Mouse (Mus musculus) cerebellum, adult 2 months (tissue): ENCODE results near the gene Spop. TPM values are rescaled to one million over a fixed set of nuclear protein-coding genes. Genes with fewer than 3 reads are reported as not detected.
A peak's percentile ranks its signal among the peaks of the same experiment; 100 is the strongest.

Experiments
- DNase-seq, 2 experiments: peaks; one replicate each; pipeline ENCODE4 v3.0.0; 2021
- H3K27ac ChIP-seq: fragments of 200-500 bp; 2 replicates; pipeline ENCODE4 v1.5.1; 2012; ENCODE audit warnings: low read length, control low read depth, inconsistent platforms; ENCODE audit not compliant: insufficient read depth
- H3K27me3 ChIP-seq: fragments of 200-500 bp; 2 replicates; pipeline ENCODE4 v1.6.1; 2012; ENCODE audit warnings: inconsistent platforms, mild to moderate bottlenecking, low read length, moderate library complexity; ENCODE audit not compliant: control insufficient read depth, insufficient read depth
- H3K4me1 ChIP-seq: fragments of 200-500 bp; 2 replicates; pipeline ENCODE4 v1.6.1; 2011; ENCODE audit warnings: low read length; ENCODE audit not compliant: control insufficient read depth, insufficient read depth
- H3K4me3 ChIP-seq: fragments of 200-500 bp; replicated peaks from 2 replicates; pipeline ENCODE3; 2011; ENCODE audit warnings: mild to moderate bottlenecking, low read depth, low read length, control low read depth; ENCODE audit not compliant: insufficient read depth
- CTCF ChIP-seq: fragments of 200-500 bp; IDR thresholded peaks from 2 replicates; pipeline ENCODE4 v1.5.1; 2011; ENCODE audit warnings: low read depth, mild to moderate bottlenecking, control low read depth, low read length, moderate library complexity, borderline replicate concordance; ENCODE audit not compliant: insufficient read depth
- POLR2A ChIP-seq: fragments of 200-500 bp; IDR thresholded peaks from 2 replicates; pipeline ENCODE4 v1.6.1; 2011; ENCODE audit warnings: low read length, control low read depth, borderline replicate concordance; ENCODE audit not compliant: insufficient read depth
- WGBS: fragments of 180-500 bp; shearing (Covaris S2); methylation state at CpG from one replicate; pipeline ENCODE4 v1.1.7; 2018; 5-methylcytosine and 5-hydroxymethylcytosine counted together
- polyA plus RNA-seq: library from polyadenylated mRNA; depleted of rRNA; stranded (reverse); fragments of >200 nt; gene quantifications from 2 replicates; pipeline ENCODE4 v1.2.3, GENCODE M21; 2012; rRNA removed

Spop gene
- 147 and 149 TPM in 2 replicates for polyA plus RNA-seq

- Histone ChIP-seq H3K27ac (peak within 1 kb of the TSS; percentile 91), H3K4me1 (peaks cover 3% of the 10 kb centered on the region; the same call in 1 of the 2 replicates), H3K4me3 (peak within 1 kb of the TSS; percentile 93), H3K27me3 (no peaks in the 10 kb centered on the region)
- DNase-seq = peak; percentile 87
- WGBS = 3% methylated on average over 58 of the region's 58 CpGs
- peak; percentile 50; the same call in 1 of the 2 replicates for TF ChIP-seq POLR2A
- TF ChIP-seq CTCF = no peak
These were observed at the start of gene Spop for GRCm38 (mm10) chr11:95413641-95414535. Gene Spop, plus strand, starts transcription at chr11:95414080.

GRCm38 (mm10) chr11:95364388-95364787, 49.5 kb upstream of the Spop start:
- Histone ChIP-seq H3K4me1 (0 out of 2 replicates have a peak, but pooled peaks cover 5% of the 10 kb centered on the region), H3K27ac (no peak overlapping the region), H3K27me3 (no peaks in the 10 kb centered on the region), H3K4me3 (no peak overlapping the region)
- TF ChIP-seq CTCF (no peak), POLR2A (no peak)
- WGBS = 79% methylated on average over 5 of the region's 5 CpGs
- no peak for DNase-seq

DNA sequence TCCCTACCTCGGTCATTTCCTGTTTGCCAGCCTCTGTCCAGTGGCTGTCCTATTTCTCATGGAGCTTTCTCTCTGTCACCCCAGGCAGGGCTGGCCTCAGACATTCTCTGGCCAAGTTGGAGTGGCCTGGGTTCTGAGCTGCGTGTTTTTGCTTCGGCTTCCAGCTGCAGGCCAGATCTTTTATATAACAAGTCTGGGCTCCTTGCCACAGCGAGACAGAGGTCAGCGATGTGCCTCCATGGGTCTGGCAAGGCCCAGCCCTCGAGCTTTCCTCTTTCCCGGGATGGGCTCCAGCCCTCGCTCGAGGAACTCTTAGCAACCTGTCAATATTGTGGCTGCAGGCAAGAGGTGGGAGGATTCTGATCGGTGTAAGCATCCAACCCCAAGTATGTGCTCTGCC, 48.3 kb upstream of the Spop start:
- no peaks in the 10 kb centered on the region for H3K27me3 ChIP-seq
- H3K4me3 ChIP-seq = no peak overlapping the region
- WGBS = 31% methylated on average over 10 of the region's 10 CpGs
- peak in 1 of 2 experiments; percentile 55 for DNase-seq
- H3K27ac ChIP-seq = no peak overlapping the region
- TF ChIP-seq CTCF = no peak
- no peak for TF ChIP-seq POLR2A
- 0 out of 2 replicates have a peak, but pooled peaks cover 5% of the 10 kb centered on the region for H3K4me1 ChIP-seq

GRCm38 (mm10) chr11:95366280-95366897, 47.5 kb upstream of the Spop start:
- TF ChIP-seq CTCF (no peak), POLR2A (no peak)
- Histone ChIP-seq H3K27ac (no peak overlapping the region), H3K4me3 (no peak overlapping the region), H3K4me1 (0 out of 2 replicates have a peak, but pooled peaks cover 5% of the 10 kb centered on the region), H3K27me3 (no peaks in the 10 kb centered on the region)
- no peak for DNase-seq
- WGBS = 65% methylated on average over 6 of the region's 6 CpGs

GRCm38 (mm10) chr11:95367011-95367735, 46.7 kb upstream of the Spop start:
- TF ChIP-seq CTCF (no peak), POLR2A (no peak)
- no peak overlapping the region for H3K4me3 ChIP-seq
- no peaks in the 10 kb centered on the region for H3K27me3 ChIP-seq
- no peak for DNase-seq
- 61% methylated on average over 8 of the region's 8 CpGs for WGBS
- 0 out of 2 replicates have a peak, but pooled peaks cover 5% of the 10 kb centered on the region for H3K4me1 ChIP-seq
- H3K27ac ChIP-seq = no peak overlapping the region

DNA sequence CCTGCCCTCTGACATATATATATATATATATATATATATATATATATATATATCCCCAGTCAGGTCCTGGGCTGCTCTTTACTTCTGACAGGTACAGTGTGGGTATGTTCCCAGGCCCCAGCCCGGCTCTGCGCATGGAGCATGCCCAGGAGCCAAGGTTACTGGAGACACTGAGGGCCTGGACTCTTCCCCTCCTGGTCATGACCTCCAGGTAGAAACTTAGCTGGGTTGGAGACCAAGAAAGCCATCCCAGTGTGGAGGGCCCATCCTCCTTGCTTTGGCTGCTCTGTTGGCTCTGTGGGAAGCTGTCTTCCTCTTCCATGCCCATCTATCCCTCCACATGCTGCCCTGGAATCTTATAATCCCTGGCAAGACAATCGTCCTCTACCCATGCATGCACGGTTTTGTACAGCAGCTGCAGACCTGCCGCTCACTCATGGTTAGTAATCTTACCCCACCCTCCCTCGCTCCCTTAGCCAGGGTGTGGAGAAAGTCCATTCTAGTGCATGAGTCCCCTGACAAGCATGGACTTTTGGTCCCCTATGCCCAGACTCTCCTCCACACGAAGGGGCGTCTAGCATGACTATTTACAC, 45.6 kb upstream of the Spop start:
- TF ChIP-seq POLR2A (no peak), CTCF (no peak)
- 78% methylated on average over 8 of the region's 8 CpGs for WGBS
- Histone ChIP-seq H3K27ac (no peak overlapping the region), H3K27me3 (no peaks in the 10 kb centered on the region), H3K4me1 (0 out of 2 replicates have a peak, but pooled peaks cover 5% of the 10 kb centered on the region), H3K4me3 (no peak overlapping the region)
- DNase-seq = no peak

DNA sequence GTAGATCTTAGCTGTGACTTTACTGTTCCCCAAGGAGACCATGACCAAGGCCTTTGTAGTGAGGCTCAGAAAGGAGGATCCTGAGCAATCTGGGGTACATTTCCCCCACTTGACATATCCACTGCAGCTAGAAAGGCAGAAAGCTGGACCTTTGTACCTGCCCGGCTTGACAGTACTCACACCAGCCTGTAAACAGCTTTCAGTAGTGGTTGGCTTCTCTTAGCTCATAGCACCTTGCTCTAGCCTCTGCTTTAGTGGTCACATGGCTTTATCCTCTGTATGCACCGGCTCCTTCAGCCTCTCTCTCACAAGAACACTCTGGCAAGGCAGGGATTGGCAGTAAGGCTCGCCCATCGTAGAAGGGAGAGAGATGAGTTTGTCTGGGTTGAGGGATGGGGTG, 45.0 kb upstream of the Spop start:
- Histone ChIP-seq H3K4me3 (no peak overlapping the region), H3K27me3 (no peaks in the 10 kb centered on the region), H3K4me1 (0 out of 2 replicates have a peak, but pooled peaks cover 5% of the 10 kb centered on the region), H3K27ac (no peak overlapping the region)
- 90% methylated on average over 4 of the region's 4 CpGs for WGBS
- TF ChIP-seq CTCF (no peak), POLR2A (no peak)
- no peak for DNase-seq
